Mouse (Mus musculus): Measurements from ENCODE around the gene Tctex1d4.

DNA sequence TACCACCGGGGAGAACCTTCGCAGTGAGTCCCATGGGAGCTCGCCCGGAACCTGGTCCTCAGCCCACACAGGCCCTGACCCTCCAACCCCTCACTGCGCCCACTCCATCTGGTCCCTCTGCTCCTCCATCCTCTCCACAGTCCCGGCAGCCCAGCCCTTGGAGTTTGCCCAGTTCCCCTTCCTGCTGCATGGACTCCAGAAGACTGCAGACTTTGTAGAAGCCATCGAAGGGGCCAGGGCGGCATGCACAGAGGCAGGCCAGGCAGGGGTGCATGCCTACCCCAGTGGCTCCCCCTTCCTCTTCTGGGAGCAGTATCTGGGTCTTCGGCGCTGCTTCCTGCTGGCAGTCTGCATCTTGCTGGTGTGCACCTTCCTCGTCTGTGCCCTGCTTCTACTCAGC lies 15.6 kb upstream of the Tctex1d4 start:
- no peak for TF ChIP-seq GATA1 (IDR thresholded peaks at IDR 0.05; ENCODE audit: borderline replicate concordance, low read length)
- no peak for TF ChIP-seq FLI1 (IDR thresholded peaks at IDR 0.05; ENCODE audit: low read length)

All from megakaryocyte, embryonic 14.5 days (primary cell).